In genomic region chr14:55458273-55458672, GRCm38 (mm10) we compare ENCODE assay signal across 9 mouse cellular contexts. TPM values are rescaled to one million over a fixed set of nuclear protein-coding genes. Genes with fewer than 3 reads are reported as not detected.
A peak's percentile ranks its signal among the peaks of the same experiment; 100 is the strongest.
DNase-seq lines count a peak whose midpoint lies in the region; ATAC-seq and TF ChIP-seq lines count a peak whose summit lies in the region.
"Had no signal": no experiment of that assay in that cellular context is flagged by ENCODE, and none has a peak within 500 bp of the region (broad histone marks: within the 10 kb centered on the region; RNA-seq: fewer than 3 reads in every experiment).

No protein-coding gene starts in this region.

- TF ChIP-seq CTCF in cerebellum, adult 2 months (IDR thresholded peaks at IDR 0.05; ENCODE audit: borderline replicate concordance, insufficient read depth, low read depth, low read length) = peak; percentile 82
- TF ChIP-seq CTCF in liver, postnatal 0 days (IDR thresholded peaks at IDR 0.05; ENCODE audit: low read depth) = peak; percentile 86

- H3K27ac ChIP-seq in cerebellum, adult 2 months (ENCODE audit: insufficient read depth, low read length) = no peak overlapping the region
- no peak overlapping the region for H3K27ac ChIP-seq in liver, postnatal 0 days (ENCODE audit: low read depth)
- H3K27ac ChIP-seq: limb, embryonic 15.5 days had no signal

- no peaks in the 10 kb centered on the region for H3K27me3 ChIP-seq in cerebellum, adult 2 months (ENCODE audit: control insufficient read depth, insufficient read depth, low read length)
- no peaks in the 10 kb centered on the region for H3K27me3 ChIP-seq in liver, postnatal 0 days (ENCODE audit: insufficient read depth, low read length)
- H3K27me3 ChIP-seq: limb, embryonic 15.5 days had no signal

- no peak overlapping the region for H3K9ac ChIP-seq in liver, postnatal 0 days (replicated peaks)
- H3K9ac ChIP-seq: limb, embryonic 15.5 days had no signal

- ATAC-seq in liver, postnatal 0 days = no peak

- no peaks in the 10 kb centered on the region for H3K9me3 ChIP-seq in liver, postnatal 0 days (ENCODE audit: low read length)
- H3K9me3 ChIP-seq: limb, embryonic 15.5 days had no signal

- DNase-seq in CD4-positive, CD25-positive, alpha-beta regulatory T cell, adult 2 months (ENCODE audit: low read depth, low spot score) = peak; percentile 85
- peak; percentile 32 for DNase-seq in MEL-GATA-1-ER (ENCODE audit: extremely low read depth, low read depth)
- peak; percentile 76 to 81 for DNase-seq in cerebellum, adult 2 months
- peak; percentile 53 for DNase-seq in forelimb bud, embryonic 11.5 days (ENCODE audit: low read depth, low spot score)
- peak; percentile 79 to 83 for DNase-seq in kidney, postnatal 4 days
- peak; percentile 79 for DNase-seq in liver, postnatal 0 days
- peak; percentile 57 to 78 for DNase-seq in right cerebral cortex, postnatal 10 days (ENCODE audit: low spot score in 2 of 2)
- DNase-seq in ovary, postnatal 10 days (ENCODE audit: low spot score) = no peak

- WGBS in cerebellum, adult 2 months = 11% methylated on average over 10 of the region's 10 CpGs
- 11% methylated on average over 10 of the region's 10 CpGs for WGBS in liver, postnatal 0 days (ENCODE audit: insufficient replicate concordance)

- H3K4me1 ChIP-seq in cerebellum, adult 2 months (ENCODE audit: control insufficient read depth, insufficient read depth, low read length) = no peaks in the 10 kb centered on the region; the same call in 1 of the 2 replicates
- no peaks in the 10 kb centered on the region for H3K4me1 ChIP-seq in liver, postnatal 0 days (ENCODE audit: insufficient read depth)
- H3K4me1 ChIP-seq: limb, embryonic 15.5 days had no signal

- H3K4me3 ChIP-seq in cerebellum, adult 2 months (replicated peaks; ENCODE audit: insufficient read depth, low read depth, low read length) = no peak overlapping the region
- no peak overlapping the region for H3K4me3 ChIP-seq in liver, postnatal 0 days (ENCODE audit: low read depth, low read length)
- H3K4me3 ChIP-seq: limb, embryonic 15.5 days had no signal

- H3K36me3 ChIP-seq in liver, postnatal 0 days (replicated peaks; ENCODE audit: insufficient read depth, low read length) = no peaks in the 10 kb centered on the region
- H3K36me3 ChIP-seq: limb, embryonic 15.5 days had no signal

- no peak overlapping the region for H3K4me2 ChIP-seq in liver, postnatal 0 days (ENCODE audit: low read depth, low read length)
- H3K4me2 ChIP-seq: limb, embryonic 15.5 days had no signal

- TF ChIP-seq POLR2A in cerebellum, adult 2 months (IDR thresholded peaks at IDR 0.05; ENCODE audit: borderline replicate concordance, insufficient read depth, low read length) = no peak

- TF ChIP-seq EP300 in liver, postnatal 0 days (IDR thresholded peaks at IDR 0.05; ENCODE audit: low read depth) = no peak

RNA-seq across cellular contexts. Expression of gene Dhrs4, which starts 20.3 kb away (rescaled TPM):
- polyA plus RNA-seq in cerebellum, adult 2 months (2012; rRNA removed) = 18.5 and 18.7 TPM in 2 replicates
- polyA plus RNA-seq in liver, postnatal 0 days (2015; fragmentation: Nextera tagmentation; extraction: Ambion mirVana) = 177 TPM in 2 replicates

RNA-seq across cellular contexts. Expression of gene Carmil3, which starts 32.2 kb away (rescaled TPM):
- 109 and 119 TPM in 2 replicates for polyA plus RNA-seq in cerebellum, adult 2 months (2012; rRNA removed)
- polyA plus RNA-seq in liver, postnatal 0 days (2015; fragmentation: Nextera tagmentation; extraction: Ambion mirVana) = 0.06 and 0.08 TPM in 2 replicates

RNA-seq across cellular contexts. Expression of gene Cpne6, which starts 52.0 kb away (rescaled TPM):
- polyA plus RNA-seq in cerebellum, adult 2 months (2012; rRNA removed) = 39.8 and 56.8 TPM in 2 replicates
- not detected in 2 replicates for polyA plus RNA-seq in liver, postnatal 0 days (2015; fragmentation: Nextera tagmentation; extraction: Ambion mirVana)

Comparison
In these comparisons a context has a peak if more than half of its experiments do, and no peak if none do; other contexts are left out.
1. RNA of gene Carmil3, which starts 32.2 kb away (polyA plus RNA-seq): 109 to 119 TPM in cerebellum, adult 2 months; 0.06 to 0.08 TPM in liver, postnatal 0 days; every median in the first group is over 100 times any median in the second.
2. RNA of gene Cpne6, which starts 52.0 kb away (polyA plus RNA-seq): 39.8 to 56.8 TPM in cerebellum, adult 2 months; not detected in liver, postnatal 0 days; every median in the first group is over 10 times any median in the second.